Mouse (Mus musculus) neutrophil, adult 65 days (primary cell): ENCODE measurements around the gene Egfem1. TPM values are rescaled to one million over a fixed set of nuclear protein-coding genes. Genes with fewer than 3 reads are reported as not detected.

Experiments used
- total RNA-seq: library from RNA; stranded (reverse); gene quantifications from 2 replicates; pipeline ENCODE4 v1.2.4, GENCODE M21; 2023

Egfem1 gene
- total RNA-seq: not detected in 2 replicates

GRCm38 (mm10) chr3:29081952-29082295 lies at the start of gene Egfem1:
TSS of gene Egfem1 (plus strand) at chr3:29082023.

Other genes starting within 250 kb of the Egfem1 start
- not detected in 2 replicates for gene Gm1527, start 189.4 kb upstream of the Egfem1 start, total RNA-seq